Comparison of ENCODE assay signal across 23 mouse cellular contexts in the genomic region with DNA sequence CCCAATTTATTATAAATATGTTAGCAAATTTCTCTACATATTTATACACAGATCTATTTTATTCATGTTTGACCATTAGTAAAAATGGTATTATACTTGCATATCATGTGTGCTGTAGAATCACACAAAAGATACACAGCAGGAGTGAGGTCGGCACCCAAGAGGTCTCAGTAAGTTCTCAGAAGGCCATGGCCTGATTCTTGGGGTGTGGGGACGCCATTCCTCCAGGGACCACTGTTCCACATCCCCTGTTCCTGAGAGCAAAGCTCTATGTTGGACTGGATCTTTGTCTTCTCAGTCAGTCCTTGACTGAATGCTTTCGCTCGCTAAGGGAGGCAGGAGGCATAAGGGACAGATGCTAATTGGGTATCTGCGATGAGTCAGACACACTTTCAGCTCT. TPM values are rescaled to one million over a fixed set of nuclear protein-coding genes. Genes with fewer than 3 reads are reported as not detected.
DNase-seq lines count a peak whose midpoint lies in the region; ATAC-seq lines count a peak whose summit lies in the region.
"Had no signal": no experiment of that assay in that cellular context is flagged by ENCODE, and none has a peak within 500 bp of the region (broad histone marks: within the 10 kb centered on the region; RNA-seq: fewer than 3 reads in every experiment).

Gene Clic6, plus strand, starts transcription at position 301 of the 400 bp plus-strand sequence.

- no peak within 1 kb of the TSS for H3K9ac ChIP-seq in lung, embryonic 16.5 days (ENCODE audit: low read length)
- H3K9ac ChIP-seq in intestine, embryonic 15.5 days: no peak within 1 kb of the TSS
- H3K9ac ChIP-seq in stomach, embryonic 15.5 days: no peak within 1 kb of the TSS
- H3K9ac ChIP-seq: embryonic facial prominence, embryonic 15.5 days; heart, embryonic 13.5 days; hindbrain, embryonic 15.5 days had no signal

- no peak for ATAC-seq in lung, embryonic 16.5 days (ENCODE audit: low read depth)
- ATAC-seq in intestine, embryonic 15.5 days: no peak
- ATAC-seq in stomach, embryonic 15.5 days (ENCODE audit: insufficient read depth, low FRiP score, low read depth): no peak
- ATAC-seq in monocyte, adult 5-6 weeks (replicated peaks; ENCODE audit: insufficient number of reproducible peaks, low FRiP score, low TSS enrichment, poor library complexity, severe bottlenecking): no peak
- ATAC-seq: forebrain, embryonic 14.5 days had no signal

- no peaks in the 10 kb centered on the region for H3K27me3 ChIP-seq in lung, embryonic 16.5 days (ENCODE audit: control insufficient read depth, insufficient read depth, low read depth, low read length)
- no peaks in the 10 kb centered on the region for H3K27me3 ChIP-seq in intestine, embryonic 15.5 days (replicated peaks)
- no peaks in the 10 kb centered on the region for H3K27me3 ChIP-seq in stomach, embryonic 15.5 days (replicated peaks)
- H3K27me3 ChIP-seq: hindbrain, embryonic 15.5 days had no signal

- no peak within 1 kb of the TSS for H3K4me2 ChIP-seq in lung, embryonic 16.5 days (ENCODE audit: low read depth, low read length)
- H3K4me2 ChIP-seq in intestine, embryonic 15.5 days (replicated peaks): no peak within 1 kb of the TSS
- no peak within 1 kb of the TSS for H3K4me2 ChIP-seq in stomach, embryonic 15.5 days
- H3K4me2 ChIP-seq: embryonic facial prominence, embryonic 15.5 days; heart, embryonic 13.5 days; hindbrain, embryonic 15.5 days had no signal

- H3K4me3 ChIP-seq in lung, embryonic 16.5 days (ENCODE audit: low read length): no peak within 1 kb of the TSS
- H3K4me3 ChIP-seq in intestine, embryonic 15.5 days (replicated peaks): no peak within 1 kb of the TSS
- H3K4me3 ChIP-seq in stomach, embryonic 15.5 days (replicated peaks): no peak within 1 kb of the TSS
- H3K4me3 ChIP-seq: embryonic facial prominence, embryonic 15.5 days; erythroblast, embryonic 14.5 days; forebrain, embryonic 10.5 days; gastrocnemius, adult 2 months; heart, embryonic 13.5 days; hindbrain, embryonic 15.5 days had no signal

- no peaks in the 10 kb centered on the region for H3K4me1 ChIP-seq in lung, embryonic 16.5 days (replicated peaks; ENCODE audit: control insufficient read depth, insufficient read depth, low read length)
- no peaks in the 10 kb centered on the region for H3K4me1 ChIP-seq in intestine, embryonic 15.5 days (replicated peaks)
- no peaks in the 10 kb centered on the region for H3K4me1 ChIP-seq in stomach, embryonic 15.5 days
- H3K4me1 ChIP-seq: embryonic facial prominence, embryonic 15.5 days; forebrain, embryonic 10.5 days; hindbrain, embryonic 15.5 days had no signal

- H3K9me3 ChIP-seq in lung, embryonic 16.5 days (ENCODE audit: control insufficient read depth, low read length): no peaks in the 10 kb centered on the region
- H3K9me3 ChIP-seq in intestine, embryonic 15.5 days: no peaks in the 10 kb centered on the region
- H3K9me3 ChIP-seq in stomach, embryonic 15.5 days: no peaks in the 10 kb centered on the region
- H3K9me3 ChIP-seq: embryonic facial prominence, embryonic 15.5 days; forebrain, embryonic 10.5 days; heart, embryonic 13.5 days; hindbrain, embryonic 15.5 days had no signal

- no peak within 1 kb of the TSS for H3K27ac ChIP-seq in lung, embryonic 16.5 days (ENCODE audit: low read length)
- no peak within 1 kb of the TSS for H3K27ac ChIP-seq in intestine, embryonic 15.5 days
- no peak within 1 kb of the TSS for H3K27ac ChIP-seq in stomach, embryonic 15.5 days
- H3K27ac ChIP-seq: embryonic facial prominence, embryonic 15.5 days; forebrain, embryonic 10.5 days; gastrocnemius, adult 2 months; heart, embryonic 13.5 days; hindbrain, embryonic 15.5 days had no signal

- 85% methylated on average over 5 of the region's 5 CpGs for WGBS in lung, embryonic 16.5 days
- WGBS in intestine, embryonic 15.5 days: 91% methylated on average over 5 of the region's 5 CpGs
- 85% methylated on average over 5 of the region's 5 CpGs for WGBS in stomach, embryonic 15.5 days

- no peak for DNase-seq in lung, adult 18-20 months
- DNase-seq in ovary, postnatal 36 days (ENCODE audit: low spot score): no peak
- DNase-seq: adrenal gland, adult 8-10 months; adrenal gland, postnatal 36 days; cerebellum, adult 11 months; cerebellum, adult 8-10 months; cerebellum, postnatal 14 days; embryo, embryonic 11 days; gastrocnemius, adult 2 months; gastrocnemius, postnatal 25 days; heart, postnatal 36 days had no signal

- H3K36me3 ChIP-seq in lung, embryonic 16.5 days (ENCODE audit: control insufficient read depth, insufficient read depth, low read length): no peaks in the 10 kb centered on the region
- no peaks in the 10 kb centered on the region for H3K36me3 ChIP-seq in intestine, embryonic 15.5 days
- no peaks in the 10 kb centered on the region for H3K36me3 ChIP-seq in stomach, embryonic 15.5 days
- H3K36me3 ChIP-seq: embryonic facial prominence, embryonic 15.5 days; forebrain, embryonic 10.5 days; heart, embryonic 13.5 days; hindbrain, embryonic 15.5 days had no signal

RNA-seq across cellular contexts. Expression of gene Clic6, which starts in this region (rescaled TPM):
- 15.7 and 16.4 TPM in 2 replicates for polyA plus RNA-seq in lung, embryonic 16.5 days (2015; fragmentation: Nextera tagmentation; extraction: Ambion mirVana)
- polyA plus RNA-seq in intestine, embryonic 15.5 days (2015; fragmentation: Nextera tagmentation; extraction: Ambion mirVana): 80.6 and 81.8 TPM in 2 replicates
- 38.5 and 43.9 TPM in 2 replicates for polyA plus RNA-seq in stomach, embryonic 15.5 days (2015; fragmentation: Nextera tagmentation; extraction: Ambion mirVana)
- not detected in 3 replicates for total RNA-seq in monocyte, adult 5-6 weeks (2017)
- total RNA-seq: common myeloid progenitor, adult 5-6 weeks; gastrocnemius, adult 2 months; gastrocnemius, postnatal 25 days; granulocyte monocyte progenitor cell, adult 5-6 weeks had no signal
- polyA plus RNA-seq: erythroblast, embryonic 14.5 days had no signal
